Mouse (Mus musculus): ENCODE results near the gene Arhgap23. TPM values are rescaled to one million over a fixed set of nuclear protein-coding genes. Genes with fewer than 3 reads are reported as not detected.
A peak's percentile ranks its signal among the peaks of the same experiment; 100 is the strongest.

The Arhgap23 gene
- total RNA-seq (2012; rRNA removed) (2.1 and 4.2 TPM in 2 replicates), total RNA-seq (2014; rRNA removed) (0.89 and 1.2 TPM in 2 replicates), polyA plus RNA-seq (2012; ENCODE audit: insufficient read length, low read depth) (4.9 and 5.6 TPM in 2 replicates)

GRCm38 (mm10) chr11:97415330-97415711, at the start of gene Arhgap23:
Gene Arhgap23 (plus strand): TSS chr11:97415533.
- Histone ChIP-seq H3K9ac (ENCODE audit: insufficient read depth, low read depth) (peak within 1 kb of the TSS; percentile 65), H3K4me1 (ENCODE audit: control insufficient read depth in 1 of 2, insufficient read depth in 2 of 2) (peaks cover 23 to 39% of the 10 kb centered on the region in 2 experiments), H3K9me3 (replicated peaks; ENCODE audit: low read length) (no peaks in the 10 kb centered on the region), H3K27ac (ENCODE audit: insufficient read depth, low read depth) (no peak within 1 kb of the TSS), H3K79me2 (replicated peaks; ENCODE audit: control insufficient read depth, extremely low read depth, insufficient read depth, poor library complexity, severe bottlenecking) (no peaks in the 10 kb centered on the region), H3K4me3 (replicated peaks in 1 of 3; ENCODE audit: low read depth in 2 of 3, low read length in 2 of 3, poor library complexity in 1 of 3) (peak within 1 kb of the TSS; percentile 68 to 79 (median 71)), H3K4me2 (ENCODE audit: insufficient read depth, low read depth, poor library complexity, severe bottlenecking) (peak within 1 kb of the TSS; percentile 67), H3K36me3 (replicated peaks in 1 of 2; ENCODE audit: control insufficient read depth in 1 of 2, insufficient read depth in 1 of 2, low read length in 1 of 2) (peaks cover 0 to 2% of the 10 kb centered on the region in 2 experiments), H3K27me3 (replicated peaks) (no peaks in the 10 kb centered on the region)
- in situ Hi-C loops (cut with MboI; ENCODE audit: low pct_ligation_motif_present, low pct_unique_long_range_greater_than_20kb, low sequenced_read_pairs) = no loop called here
- DNase-seq (ENCODE audit: extremely low read depth) = peak; percentile 56
- dilution Hi-C loops (cut with MboI; ENCODE audit: extremely low pct_ligation_motif_present, extremely low pct_unique_long_range_greater_than_20kb, low sequenced_read_pairs) = no loop called here
- TF ChIP-seq ELF1 (IDR thresholded peaks at IDR 0.05; ENCODE audit: low read depth, low read length) (0 out of 2 replicates have a peak, but pooled peaks have one; percentile 7), MAZ (IDR thresholded peaks at IDR 0.05; ENCODE audit: low read depth, low read length) (peak; percentile 68), BHLHE40 (IDR thresholded peaks at IDR 0.05; ENCODE audit: low read depth, low read length) (peak; percentile 42; the same call in 1 of the 2 replicates), KAT2A (IDR thresholded peaks at IDR 0.05; ENCODE audit: insufficient replicate concordance, low read length) (no peak), MEF2A (IDR thresholded peaks at IDR 0.05; ENCODE audit: borderline replicate concordance, low read depth, low read length) (peak; percentile 39; the same call in 1 of the 2 replicates), ZMIZ1 (IDR thresholded peaks at IDR 0.05; ENCODE audit: low read depth, low read length) (0 out of 2 replicates have a peak, but pooled peaks have one; percentile 23), CHD1 (IDR thresholded peaks at IDR 0.05; ENCODE audit: low read depth, low read length) (no peak), TCF12 (IDR thresholded peaks at IDR 0.05; ENCODE audit: low read depth, low read length) (0 out of 2 replicates have a peak, but pooled peaks have one; percentile 12), GABPA (IDR thresholded peaks at IDR 0.05; ENCODE audit: insufficient replicate concordance, low read depth, low read length) (no peak), EP300 (IDR thresholded peaks at IDR 0.05; ENCODE audit: low read length) (no peak), POLR2A (IDR thresholded peaks at IDR 0.05; ENCODE audit: low read depth, low read length) (peak; percentile 71; the same call in 1 of the 2 replicates), NELFE (IDR thresholded peaks at IDR 0.05; ENCODE audit: low read depth, low read length) (peak; percentile 30; the same call in 1 of the 2 replicates), MXI1 (IDR thresholded peaks at IDR 0.05; ENCODE audit: low read depth, low read length) (no peak; the same call in 1 of the 2 replicates), SIN3A (IDR thresholded peaks at IDR 0.05; ENCODE audit: low read length) (no peak)

GRCm38 (mm10) chr11:97365556-97365955, 49.8 kb upstream of the Arhgap23 start:
- H3K4me2 ChIP-seq (ENCODE audit: insufficient read depth, low read depth, poor library complexity, severe bottlenecking) = no peak overlapping the region
- H3K36me3 ChIP-seq (replicated peaks in 1 of 2; ENCODE audit: control insufficient read depth in 1 of 2, insufficient read depth in 1 of 2, low read length in 1 of 2) = peaks cover 2 to 28% of the 10 kb centered on the region in 2 experiments
- in situ Hi-C loops (cut with MboI; ENCODE audit: low pct_ligation_motif_present, low pct_unique_long_range_greater_than_20kb, low sequenced_read_pairs) (no loop called here), dilution Hi-C loops (cut with MboI; ENCODE audit: extremely low pct_ligation_motif_present, extremely low pct_unique_long_range_greater_than_20kb, low sequenced_read_pairs) (no loop called here)
- no peaks in the 10 kb centered on the region for H3K9me3 ChIP-seq (replicated peaks; ENCODE audit: low read length)
- no peak overlapping the region for H3K4me3 ChIP-seq (replicated peaks in 1 of 3; ENCODE audit: low read depth in 2 of 3, low read length in 2 of 3, poor library complexity in 1 of 3)
- no peak overlapping the region for H3K9ac ChIP-seq (ENCODE audit: insufficient read depth, low read depth)
- TF ChIP-seq CTCF (conservative IDR thresholded peaks at IDR 0.05 in 1 of 2, IDR thresholded peaks at IDR 0.05 in 1 of 2; ENCODE audit: low read depth in 2 of 2, low read length in 2 of 2) (no peak), SMC3 (IDR thresholded peaks at IDR 0.05; ENCODE audit: low read depth, low read length) (no peak), JUND (conservative IDR thresholded peaks at IDR 0.05; ENCODE audit: low read depth, low read length) (no peak), UBTF (IDR thresholded peaks at IDR 0.05; ENCODE audit: low read depth, low read length) (no peak), SIN3A (IDR thresholded peaks at IDR 0.05; ENCODE audit: low read length) (no peak), NELFE (IDR thresholded peaks at IDR 0.05; ENCODE audit: low read depth, low read length) (no peak), E2F4 (IDR thresholded peaks at IDR 0.05; ENCODE audit: insufficient replicate concordance, low read depth, low read length) (no peak), MAX (IDR thresholded peaks at IDR 0.05; ENCODE audit: low read length) (no peak), RCOR1 (conservative IDR thresholded peaks at IDR 0.05; ENCODE audit: low read depth, low read length) (no peak), HCFC1 (IDR thresholded peaks at IDR 0.05; ENCODE audit: low read depth, low read length) (no peak), ZMIZ1 (IDR thresholded peaks at IDR 0.05; ENCODE audit: low read depth, low read length) (no peak), CHD2 (IDR thresholded peaks at IDR 0.05; ENCODE audit: low read length) (no peak), POLR2AphosphoS2 (IDR thresholded peaks at IDR 0.05; ENCODE audit: low read depth, low read length) (no peak), ZC3H11A (IDR thresholded peaks at IDR 0.05; ENCODE audit: low read depth, low read length) (no peak), MXI1 (IDR thresholded peaks at IDR 0.05; ENCODE audit: low read depth, low read length) (no peak), IRF4 (IDR thresholded peaks at IDR 0.05; ENCODE audit: low read depth, low read length) (no peak), TBP (conservative IDR thresholded peaks at IDR 0.05; ENCODE audit: low read depth, low read length) (no peak), BHLHE40 (IDR thresholded peaks at IDR 0.05; ENCODE audit: low read depth, low read length) (no peak), KAT2A (IDR thresholded peaks at IDR 0.05; ENCODE audit: insufficient replicate concordance, low read length) (no peak)
- DNase-seq (ENCODE audit: extremely low read depth) = no peak
- H3K27ac ChIP-seq (ENCODE audit: insufficient read depth, low read depth) = no peak overlapping the region
- peaks cover 33% of the 10 kb centered on the region for H3K79me2 ChIP-seq (replicated peaks; ENCODE audit: control insufficient read depth, extremely low read depth, insufficient read depth, poor library complexity, severe bottlenecking)
- H3K4me1 ChIP-seq (ENCODE audit: control insufficient read depth in 1 of 2, insufficient read depth in 2 of 2) = peaks cover 7 to 36% of the 10 kb centered on the region in 2 experiments
- no peaks in the 10 kb centered on the region for H3K27me3 ChIP-seq (replicated peaks)
